Mouse (Mus musculus) heart, postnatal 10 days (tissue): ENCODE results near the gene Lpar2. TPM values are rescaled to one million over a fixed set of nuclear protein-coding genes. Genes with fewer than 3 reads are reported as not detected.

Source experiments
- DNase-seq, 2 experiments: peaks; one replicate each; pipeline ENCODE4 v3.0.0; 2021
- intact Hi-C: fragments of 180-260 bp; cut with DNase I; formaldehyde crosslinking; loops from one replicate; pipeline ENCODE4 v1.15.1; 2025
- total RNA-seq, 2 experiments: library from RNA; stranded (reverse); gene quantifications; 2 replicates each; pipeline ENCODE4 v1.2.3; 2021

Gene Lpar2
- total RNA-seq = under 1 TPM; 0.55 to 0.57 TPM

DNA sequence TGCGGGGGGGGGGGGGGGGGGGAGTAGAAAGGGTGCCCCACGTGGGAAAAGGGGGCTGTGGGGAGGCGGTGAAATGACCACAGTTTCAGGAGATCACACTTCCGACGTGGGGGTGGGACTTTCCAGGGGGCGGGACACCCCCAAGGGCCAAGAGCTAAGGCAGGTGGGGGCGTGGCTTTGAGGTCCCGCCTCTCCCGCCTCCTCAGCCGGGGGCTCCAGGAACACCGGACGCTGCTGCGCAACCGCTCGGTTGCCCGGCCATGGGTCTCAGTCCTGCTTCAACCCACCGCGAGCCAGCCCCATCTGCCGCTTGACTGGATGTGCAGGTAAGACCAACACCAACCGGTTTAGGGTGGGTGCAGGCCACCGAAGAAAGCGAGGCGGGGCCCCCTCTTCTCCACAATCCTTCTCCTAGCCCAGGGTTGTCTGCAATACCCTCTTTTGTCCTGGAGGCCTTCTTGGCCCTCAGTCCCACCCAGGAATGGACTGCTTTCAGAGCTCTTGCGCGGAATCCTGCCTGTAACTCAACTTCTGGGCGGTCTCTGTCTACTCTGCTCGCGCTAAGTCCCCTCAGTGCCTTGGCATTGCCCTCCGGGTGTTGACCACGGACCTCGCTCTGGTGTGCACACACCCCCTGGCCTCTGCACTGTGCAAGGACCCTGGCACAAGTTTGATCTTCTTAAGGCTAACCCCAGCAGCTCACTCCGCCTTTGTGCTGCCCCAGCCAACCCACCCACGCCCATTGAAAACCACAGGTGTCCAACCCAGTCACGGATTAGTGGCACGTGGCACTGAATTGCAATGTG, at the start of gene Lpar2:
Lpar2 (plus strand) TSS at position 44 of the 806 bp plus-strand sequence.
- DNase-seq = peak; percentile 30 to 31
- intact Hi-C loops = no loop called here

GRCm38 (mm10) chr8:69774503-69775148, 47.6 kb upstream of the Lpar2 start, which contains the start of gene Gm20422:
Gene Gm20422, minus strand, starts transcription at chr8:69774886.
- intact Hi-C loops = no loop called here
- peak; percentile 92 to 94 for DNase-seq

DNA sequence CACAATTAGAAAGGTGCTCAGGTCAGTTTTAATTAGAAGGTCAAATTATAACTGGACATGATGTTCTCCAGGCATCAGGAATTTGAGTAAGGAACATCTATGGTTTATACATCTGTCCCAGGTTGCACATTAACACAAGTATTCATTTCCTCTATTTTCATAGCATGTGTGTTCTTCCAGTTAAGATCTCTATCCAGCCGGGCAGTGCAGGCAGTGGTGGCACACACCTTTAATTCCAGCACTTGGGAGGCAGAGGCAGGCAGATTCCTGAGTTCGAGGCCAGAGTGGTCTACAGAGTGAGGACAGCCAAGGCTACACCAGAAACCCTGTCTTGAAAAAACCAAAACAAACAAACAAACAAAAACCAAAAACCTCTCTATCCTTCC, 47.1 kb upstream of the Lpar2 start:
- DNase-seq = no peak
- intact Hi-C loops = no loop called here

GRCm38 (mm10) chr8:69777111-69777510, 45.1 kb upstream of the Lpar2 start:
- intact Hi-C loops = no loop called here

GRCm38 (mm10) chr8:69789105-69789504, 33.1 kb upstream of the Lpar2 start:
- intact Hi-C loops = no loop called here

More at GRCm38 (mm10) chr8:69777111-69777510, 45.1 kb upstream of the Lpar2 start:
- no peak for DNase-seq

DNA sequence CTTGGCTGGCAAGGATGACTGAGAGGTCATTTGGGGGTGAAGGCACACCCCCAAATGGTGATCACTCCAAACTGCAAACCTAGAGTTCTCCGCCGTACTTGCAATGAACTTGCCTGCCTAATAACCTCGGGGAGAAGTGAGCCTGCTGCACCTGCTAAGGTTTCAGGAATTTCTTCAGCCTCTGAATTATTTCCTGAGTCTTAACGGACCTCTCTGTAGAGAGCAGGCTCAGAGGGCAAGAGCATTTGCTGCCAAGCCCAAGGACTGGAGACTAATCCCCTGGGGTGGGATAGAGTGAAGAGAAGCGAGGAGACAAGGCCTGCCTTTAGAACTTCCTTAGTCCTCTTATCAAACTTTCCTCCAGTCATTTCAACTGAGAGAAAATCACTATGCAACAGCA, 32.5 kb upstream of the Lpar2 start:
- intact Hi-C loops = loop anchor here (5.0 kb wide), 1 partner anchor 162 kb away; the partner anchor contains the start of gene Zfp868
- no peak for DNase-seq

More at GRCm38 (mm10) chr8:69789105-69789504, 33.1 kb upstream of the Lpar2 start:
- no peak for DNase-seq

DNA sequence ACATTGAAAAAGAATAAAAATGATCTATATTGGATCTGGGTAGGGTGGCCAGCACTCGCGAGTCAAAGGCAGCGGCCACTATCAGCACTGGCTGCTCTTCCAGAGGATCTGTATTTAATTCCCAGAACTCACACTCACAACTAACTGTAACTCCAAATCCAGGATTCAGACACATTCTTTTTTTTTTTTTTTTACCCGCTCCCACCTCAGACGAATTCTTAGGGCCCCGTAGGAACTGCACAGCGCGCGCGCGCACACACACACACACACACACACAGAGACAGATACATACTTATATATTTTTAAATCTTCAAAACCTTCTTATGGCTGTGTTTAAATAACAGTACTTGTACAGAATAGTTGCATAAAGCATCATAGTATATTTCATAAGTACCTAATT, 31.9 kb upstream of the Lpar2 start:
- no peak for DNase-seq
- intact Hi-C loops = loop anchor here (5.0 kb wide), 1 partner anchor 163 kb away; the partner anchor contains the start of gene Zfp868

- peak; percentile 93 to 94 for DNase-seq
- intact Hi-C loops = loop anchor here (1.0 to 5.0 kb wide), 2 partner anchors 75 to 164 kb away; partner anchors contain the start of gene Zfp868
These were observed 31.4 kb upstream of the Lpar2 start, which contains the start of the genes Atp13a1 and Zfp866 for GRCm38 (mm10) chr8:69790773-69791367. Gene Atp13a1, plus strand, starts transcription at chr8:69791163. Gene Zfp866, minus strand, starts transcription at chr8:69791178.

DNA sequence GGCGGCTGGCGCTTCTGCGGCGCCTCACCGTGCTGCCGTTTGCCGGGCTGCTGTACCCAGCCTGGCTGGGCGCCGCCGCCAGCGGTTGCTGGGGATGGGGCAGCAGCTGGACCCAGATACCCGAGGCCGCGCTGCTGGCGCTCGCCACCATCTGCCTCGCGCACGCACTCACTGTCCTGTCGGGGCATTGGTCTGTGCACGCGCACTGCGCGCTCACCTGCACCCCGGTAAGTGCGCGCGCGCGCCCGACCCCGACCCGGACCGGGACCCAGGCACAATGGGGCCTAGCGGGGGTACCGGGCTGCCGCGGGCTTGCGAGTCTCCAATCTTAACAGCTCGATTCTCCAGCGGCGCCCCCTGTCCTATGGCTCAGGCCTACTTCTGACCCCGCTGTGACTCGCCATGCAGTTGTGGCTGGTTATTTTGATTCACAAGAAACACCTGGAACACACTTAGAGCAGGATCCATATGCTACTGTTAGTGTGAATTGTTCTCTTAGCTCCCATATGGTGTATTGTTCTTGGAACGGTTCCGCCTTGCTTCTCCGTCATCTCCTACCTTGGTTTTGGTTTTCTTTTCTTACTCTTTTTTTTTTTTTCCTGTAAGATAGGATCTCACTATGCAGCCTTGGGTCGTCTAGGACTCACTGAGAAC, 30.7 kb upstream of the Lpar2 start:
- DNase-seq = no peak
- intact Hi-C loops = loop anchor here (1.0 to 5.0 kb wide), 2 partner anchors 75 to 164 kb away; partner anchors contain the start of gene Zfp868

DNA sequence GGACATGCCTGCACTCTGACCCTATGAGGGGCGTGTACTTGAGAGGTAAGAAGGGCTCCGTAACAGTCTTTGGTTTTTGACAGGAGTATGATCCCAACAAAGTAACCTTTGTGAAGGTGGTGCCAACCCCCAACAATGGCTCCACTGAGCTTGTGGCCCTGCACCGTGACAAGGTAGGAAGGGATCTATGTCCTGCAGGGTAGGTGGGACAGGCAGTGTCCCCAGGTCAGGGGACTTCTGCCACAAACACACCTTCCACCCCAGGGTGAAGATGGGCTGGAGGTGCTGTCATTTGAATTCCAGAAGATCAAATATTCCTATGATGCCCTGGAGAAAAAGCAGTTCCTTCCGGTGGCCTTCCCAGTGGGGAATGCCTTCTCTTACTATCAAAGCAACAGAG, 28.6 kb upstream of the Lpar2 start:
- intact Hi-C loops = loop anchor here (5.0 kb wide), 1 partner anchor 166 kb away; the partner anchor contains the start of gene Zfp868

DNA sequence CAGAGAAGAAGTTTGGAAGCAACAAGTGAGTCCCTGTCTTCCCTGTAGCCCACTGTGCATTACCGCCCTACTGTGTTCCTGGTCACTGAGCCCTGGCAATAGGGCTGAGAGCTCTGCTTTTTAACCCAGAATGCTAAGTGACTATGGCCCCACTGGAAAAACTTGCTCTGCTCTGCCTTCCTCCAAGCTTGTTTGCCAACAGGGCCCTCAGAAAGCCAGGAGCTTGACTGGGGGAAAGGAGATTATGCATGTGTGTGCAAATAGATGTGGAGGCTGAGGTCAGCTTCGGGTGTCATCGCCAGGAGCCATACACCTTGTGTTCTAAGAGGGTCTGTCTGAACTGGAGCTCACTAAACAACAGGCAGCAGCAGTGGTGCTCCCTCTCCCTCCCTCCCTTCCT, 28.1 kb upstream of the Lpar2 start:
- intact Hi-C loops = loop anchor here (5.0 kb wide), 1 partner anchor 167 kb away; the partner anchor contains the start of gene Zfp868

More for the DNA sequence above, 28.6 kb upstream of the Lpar2 start:
- DNase-seq = no peak

DNA sequence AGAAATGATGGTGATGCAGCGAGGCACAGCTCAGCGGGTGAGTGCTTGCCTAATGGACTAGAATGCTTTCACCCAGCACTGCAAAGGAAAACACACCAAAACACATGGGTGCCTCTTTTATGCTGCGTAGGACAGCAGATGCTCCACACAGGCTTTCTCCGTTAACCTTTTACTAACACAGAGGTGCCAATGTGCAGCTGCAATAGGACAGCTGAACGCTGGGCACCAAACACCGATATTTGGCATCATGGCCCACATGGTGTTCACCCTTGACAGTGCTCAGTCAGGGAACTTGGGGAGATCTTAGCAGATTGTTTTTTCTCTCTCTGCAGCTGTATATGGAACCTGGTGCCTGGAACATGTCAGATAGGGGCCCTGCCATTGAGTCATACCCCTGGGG, 27.3 kb upstream of the Lpar2 start:
- no peak for DNase-seq
- intact Hi-C loops = loop anchor here (5.0 kb wide), 1 partner anchor 168 kb away; the partner anchor contains the start of gene Zfp868

More for the DNA sequence above, 28.1 kb upstream of the Lpar2 start:
- DNase-seq = no peak

- DNase-seq = no peak
- intact Hi-C loops = no loop called here
These were observed 25.4 kb upstream of the Lpar2 start for GRCm38 (mm10) chr8:69796721-69797345.

GRCm38 (mm10) chr8:69797661-69798060, 24.6 kb upstream of the Lpar2 start:
- DNase-seq = no peak
- intact Hi-C loops = no loop called here

- DNase-seq = no peak
- intact Hi-C loops = no loop called here
These were observed 23.0 kb upstream of the Lpar2 start for GRCm38 (mm10) chr8:69799261-69799660.

DNA sequence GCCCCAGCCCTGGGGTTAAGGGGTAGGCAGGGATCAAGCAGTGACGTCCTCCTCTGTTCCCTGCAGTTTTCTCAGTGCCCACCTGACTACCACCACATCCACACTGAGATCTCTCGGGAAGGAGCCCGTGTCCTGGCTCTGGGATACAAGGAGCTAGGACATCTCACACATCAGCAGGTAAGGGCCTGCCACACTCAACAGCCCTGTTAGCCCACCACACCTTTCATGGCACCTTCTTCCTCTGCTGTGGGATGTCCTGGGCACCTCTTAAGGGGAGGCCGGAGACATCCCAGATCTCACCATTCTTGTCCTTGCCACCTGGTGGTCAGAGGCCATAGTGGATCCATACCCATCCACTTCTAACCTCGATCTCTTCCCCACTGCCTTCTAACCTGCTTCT, 22.3 kb upstream of the Lpar2 start:
- no peak for DNase-seq
- intact Hi-C loops = no loop called here

- no peak for DNase-seq
- intact Hi-C loops = no loop called here
These were observed 20.4 kb upstream of the Lpar2 start for GRCm38 (mm10) chr8:69801796-69802195.

DNA sequence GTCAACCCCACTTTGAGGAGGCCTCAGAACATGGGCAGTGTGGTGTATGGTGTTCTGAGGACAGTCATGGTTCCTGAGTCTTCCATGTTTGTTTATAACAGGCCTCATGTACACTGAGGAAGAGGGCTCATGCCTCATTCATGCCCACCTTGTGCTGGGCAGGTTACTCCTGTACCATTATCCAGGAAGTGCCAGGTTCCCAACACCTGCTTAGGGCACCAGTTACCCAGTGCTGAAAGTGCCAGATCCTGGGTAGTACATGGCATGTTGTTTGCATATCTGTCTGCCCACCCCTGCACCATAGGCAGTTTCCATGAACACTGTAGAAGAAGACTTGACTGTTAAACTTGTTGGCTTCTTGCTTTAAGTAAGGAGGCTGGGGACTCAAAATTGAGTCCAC, 20.0 kb upstream of the Lpar2 start:
- intact Hi-C loops = no loop called here
- DNase-seq = no peak

DNA sequence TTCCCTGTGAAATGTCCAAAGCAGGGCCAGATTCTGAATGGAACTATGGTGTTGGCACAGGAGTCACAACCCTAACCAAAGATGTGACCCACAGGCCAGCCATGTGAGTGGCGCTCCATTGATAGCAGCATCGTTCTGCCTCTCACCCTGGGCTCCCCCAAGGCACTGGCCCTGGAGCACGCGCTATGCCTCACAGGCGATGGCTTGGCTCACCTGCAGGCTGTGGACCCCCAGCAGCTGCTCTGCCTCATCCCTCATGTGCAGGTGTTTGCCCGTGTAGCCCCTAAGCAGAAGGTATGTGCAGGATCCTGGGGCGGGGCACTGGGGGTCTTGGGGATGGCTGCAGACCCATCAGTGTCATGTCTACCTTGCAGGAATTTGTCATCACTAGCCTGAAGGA, 18.9 kb upstream of the Lpar2 start:
- intact Hi-C loops = no loop called here
- DNase-seq = no peak

GRCm38 (mm10) chr8:69804537-69804936, 17.7 kb upstream of the Lpar2 start:
- no peak for DNase-seq
- intact Hi-C loops = no loop called here
